Mouse (Mus musculus): ENCODE data around the gene Tbcd. TPM values are rescaled to one million over a fixed set of nuclear protein-coding genes. Genes with fewer than 3 reads are reported as not detected.
A peak's percentile ranks its signal among the peaks of the same experiment; 100 is the strongest.

Gene Tbcd
- total RNA-seq, 2 experiments from 2014 or later, result 25.7 to 28.3 TPM

DNA sequence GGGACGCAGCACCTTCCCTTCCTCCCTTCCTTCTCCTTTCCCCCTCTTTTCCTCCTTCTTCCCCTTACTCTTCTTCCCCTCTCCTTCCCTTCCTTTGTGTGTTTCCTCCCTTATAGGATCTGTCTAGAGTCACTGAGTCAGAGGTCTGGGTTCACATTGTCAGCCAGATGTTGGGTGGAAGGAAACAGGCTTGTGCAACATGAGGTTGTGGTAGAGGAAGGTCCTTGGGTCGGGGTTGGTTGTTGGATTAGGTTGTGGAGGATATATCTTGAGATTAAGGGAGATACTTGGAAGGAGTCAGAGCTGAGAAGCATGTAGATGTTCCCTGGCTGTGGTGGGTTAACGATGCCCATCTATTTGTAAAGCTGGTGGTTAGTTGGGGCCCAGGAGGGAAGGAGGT is 23.1 kb downstream of the Tbcd start:
- no peak for DNase-seq (ENCODE audit: low spot score in 2 of 2)

DNA sequence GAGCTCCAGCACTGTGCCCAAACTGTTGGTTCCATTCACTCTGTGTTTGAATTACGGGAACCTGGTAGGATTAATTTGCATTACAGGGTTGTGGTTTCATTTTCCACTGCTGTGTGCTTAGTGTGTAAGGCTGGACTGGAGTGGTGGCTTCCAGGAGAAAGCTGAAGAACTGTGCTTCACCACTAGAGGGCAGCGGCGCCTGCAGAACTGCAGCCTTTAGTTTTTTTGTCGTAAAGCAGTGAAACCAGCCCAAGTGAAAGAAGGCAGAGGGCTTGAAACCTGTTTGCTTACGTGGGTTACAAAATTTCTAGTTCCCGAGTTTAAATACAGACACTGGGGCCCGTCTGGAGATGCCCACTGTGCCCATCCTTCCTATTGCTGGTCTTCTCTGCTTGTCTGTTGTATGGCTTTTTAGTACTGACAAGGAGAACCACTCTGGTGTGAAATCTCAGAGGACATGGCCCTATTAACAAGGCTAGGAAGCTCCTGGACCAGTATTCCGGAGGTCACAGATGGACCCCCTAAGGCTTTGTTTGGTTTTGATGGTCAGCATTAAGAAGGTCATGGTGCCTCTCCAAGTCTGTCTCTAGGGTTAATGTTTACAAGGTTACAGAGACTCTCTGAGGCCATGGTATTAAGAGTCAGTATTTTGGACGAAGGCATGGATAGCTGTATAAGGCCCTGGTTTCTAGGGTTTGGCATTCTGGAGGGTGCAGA is 24.1 kb downstream of the Tbcd start:
- DNase-seq (ENCODE audit: low spot score in 2 of 2), result peak; percentile 64 to 78

DNA sequence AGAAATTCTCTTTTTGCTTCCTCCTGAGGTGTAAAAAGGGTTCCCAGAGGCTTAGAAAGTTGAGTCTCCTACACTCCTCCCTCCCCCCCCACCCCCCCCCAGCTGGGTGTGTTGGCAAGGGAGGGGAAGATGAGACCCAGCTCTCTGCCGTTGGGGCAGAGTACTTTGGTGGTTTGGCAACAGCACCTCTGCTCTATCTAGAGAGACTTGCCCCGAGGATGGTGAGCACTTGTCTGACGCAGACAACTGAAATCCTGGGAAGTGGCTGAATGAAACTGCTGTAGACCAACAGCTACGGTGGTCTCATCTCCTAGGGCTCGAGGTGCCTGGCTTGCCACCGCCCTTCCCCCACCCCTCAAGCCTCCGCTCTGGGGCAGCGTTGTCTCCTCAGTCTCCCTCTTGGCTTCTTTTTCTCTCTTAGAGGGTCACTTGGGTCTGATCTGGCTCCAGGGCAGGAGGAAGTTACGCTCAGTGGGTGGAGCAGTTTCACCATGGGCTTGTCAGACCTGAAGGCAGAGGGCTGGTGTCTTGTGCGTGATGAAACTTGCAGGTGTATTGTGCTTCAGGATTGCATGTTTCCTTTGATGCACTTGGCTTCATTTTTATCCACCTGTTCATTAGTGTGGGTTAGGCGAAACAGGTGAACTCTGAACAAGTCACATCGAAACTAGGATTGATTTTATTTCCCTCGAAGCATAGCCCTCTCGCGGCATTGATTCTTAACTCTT is 27.9 kb downstream of the Tbcd start:
- no peak for DNase-seq (ENCODE audit: low spot score in 2 of 2)

DNA sequence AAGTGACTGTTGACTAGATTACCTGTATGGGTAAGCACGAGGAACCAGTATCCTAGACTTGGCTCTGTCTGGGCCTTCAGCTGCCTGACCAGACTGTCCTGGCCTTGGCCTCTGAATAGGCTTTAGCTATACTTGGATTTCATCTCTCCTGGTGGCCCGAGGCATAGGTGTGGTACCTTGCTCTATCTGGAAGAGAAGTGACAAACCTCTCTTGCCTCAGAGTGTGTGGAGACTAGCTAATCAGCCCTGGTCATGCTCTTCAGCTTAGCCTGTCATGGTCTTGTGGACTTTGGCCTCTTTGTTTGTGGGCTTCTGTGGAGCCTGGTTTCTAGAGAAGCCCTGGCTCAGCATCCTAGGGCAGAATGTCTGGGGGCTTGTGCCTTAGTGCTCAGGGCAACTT is 29.4 kb downstream of the Tbcd start:
- no peak for DNase-seq (ENCODE audit: low spot score in 2 of 2)

DNA sequence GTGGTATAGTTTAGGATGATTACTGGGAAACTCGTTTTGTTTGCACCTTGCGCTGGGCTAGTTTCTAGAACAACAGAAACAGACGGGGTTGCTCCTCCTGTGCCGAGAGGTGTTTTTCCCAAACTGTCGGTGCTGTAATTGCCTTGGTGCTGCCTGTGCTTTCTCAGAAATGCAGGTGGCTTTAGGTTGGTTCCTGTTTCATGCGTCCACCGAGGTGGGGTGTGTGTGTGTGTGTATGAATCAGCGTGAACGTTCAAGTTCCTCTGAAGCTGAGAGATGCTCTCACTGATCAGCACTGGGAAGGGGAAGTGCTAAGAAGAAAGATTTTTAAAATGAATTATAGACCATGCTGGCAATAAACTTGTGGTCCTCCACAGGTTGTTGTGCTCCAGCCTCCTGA is 34.1 kb downstream of the Tbcd start:
- no peak for DNase-seq (ENCODE audit: low spot score in 2 of 2)

DNA sequence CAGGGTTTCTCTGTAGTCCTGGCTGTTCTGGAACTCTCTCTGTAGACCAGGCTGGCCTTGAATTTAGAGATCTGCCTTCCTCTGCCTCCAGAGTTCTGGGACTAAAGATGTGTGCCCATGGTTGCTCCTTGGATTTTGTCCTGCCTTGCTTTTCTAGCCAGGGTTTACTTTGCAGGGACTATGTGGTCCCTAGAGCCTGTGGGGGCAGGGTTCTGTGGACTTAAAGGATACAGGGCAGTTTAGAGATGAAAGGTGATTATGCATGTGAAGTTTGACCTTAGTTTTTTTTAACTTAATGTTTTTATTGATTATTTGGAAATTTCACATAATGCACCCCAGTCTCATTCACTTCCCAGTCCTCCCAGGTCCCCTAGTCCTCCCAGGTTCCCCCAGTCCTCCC is 38.9 kb downstream of the Tbcd start:
- DNase-seq (ENCODE audit: low spot score in 2 of 2), result no peak

DNA sequence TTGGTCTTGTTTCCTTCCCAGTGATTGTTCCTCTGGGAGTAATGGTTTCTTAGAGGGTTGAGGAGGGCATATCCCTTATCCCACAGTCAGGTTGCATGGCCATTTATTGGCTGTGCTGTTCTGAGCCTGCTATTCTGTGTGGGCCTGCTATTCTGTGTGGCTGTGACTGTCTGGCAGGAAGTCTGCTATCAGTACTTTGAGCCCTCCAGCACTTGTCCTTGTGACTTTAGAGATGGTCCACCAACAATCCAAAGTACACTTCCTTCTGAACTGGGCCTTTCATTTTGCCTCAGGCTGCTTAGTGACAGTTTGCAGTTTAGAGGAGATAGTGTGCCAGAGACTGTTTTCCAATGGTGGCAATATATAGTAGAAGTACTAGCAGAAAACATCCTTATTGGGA is 48.8 kb downstream of the Tbcd start:
- no peak for DNase-seq (ENCODE audit: low spot score in 2 of 2)

DNA sequence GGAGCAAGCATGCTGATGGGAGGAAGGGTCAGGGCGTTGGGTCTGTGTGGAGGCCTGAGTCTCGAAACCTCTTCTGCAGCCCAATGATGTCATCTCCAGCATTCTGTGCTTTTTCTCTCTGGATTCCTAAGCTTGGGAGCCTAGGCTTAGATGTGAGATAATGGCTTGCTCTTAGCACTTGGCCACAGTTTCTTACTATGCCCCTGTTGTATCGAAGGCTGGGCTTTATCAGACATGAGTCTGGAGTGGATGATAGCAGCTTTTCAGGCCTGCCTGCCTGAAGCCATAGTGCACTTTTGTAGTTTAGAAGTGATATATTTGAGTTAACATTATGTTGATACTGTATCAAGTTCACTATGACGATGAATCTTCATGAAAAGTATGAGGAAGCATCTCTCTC is 49.8 kb downstream of the Tbcd start:
- no peak for DNase-seq (ENCODE audit: low spot score in 2 of 2)

DNA sequence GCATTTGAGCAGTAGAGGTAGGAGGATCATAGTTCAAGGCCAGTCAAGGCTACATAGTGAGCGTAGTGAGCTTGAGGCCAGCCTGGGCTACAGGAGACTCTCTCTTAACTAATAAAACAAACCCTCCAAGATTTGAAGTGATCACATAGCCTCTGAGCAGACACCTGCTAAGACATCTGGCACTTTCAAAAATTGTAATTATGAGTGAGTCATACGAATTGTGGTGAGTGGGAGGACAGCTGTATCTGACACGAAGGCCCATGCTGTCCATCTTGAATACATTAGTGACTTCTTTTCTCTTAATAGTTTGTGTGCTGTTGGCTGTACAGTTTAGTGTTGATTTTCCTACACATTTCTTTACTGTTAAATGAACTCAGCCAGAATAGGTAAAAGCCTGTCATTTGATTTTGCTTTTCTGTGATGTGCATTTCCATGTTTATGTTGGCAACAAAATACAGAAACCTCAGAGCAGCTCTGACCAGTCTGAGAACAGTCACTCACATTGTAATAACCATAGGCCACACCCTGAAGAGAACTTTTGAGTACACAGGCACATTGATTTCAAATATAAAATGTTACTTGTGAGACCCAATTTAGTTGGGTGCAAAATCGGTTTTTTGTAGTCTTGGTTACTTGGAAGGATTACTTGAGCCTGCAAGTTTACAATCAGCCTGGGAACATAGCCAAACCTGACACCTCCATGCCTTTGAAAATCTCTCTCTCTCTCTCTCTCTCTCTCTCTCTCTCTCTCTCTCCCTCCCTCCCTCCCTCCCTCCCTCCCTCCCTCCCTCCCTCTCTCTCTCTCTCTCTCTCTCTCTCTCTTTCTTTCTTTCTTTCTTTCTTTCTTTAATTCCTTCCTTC is 50.5 kb downstream of the Tbcd start:
- DNase-seq (ENCODE audit: low spot score in 2 of 2), result no peak

DNA sequence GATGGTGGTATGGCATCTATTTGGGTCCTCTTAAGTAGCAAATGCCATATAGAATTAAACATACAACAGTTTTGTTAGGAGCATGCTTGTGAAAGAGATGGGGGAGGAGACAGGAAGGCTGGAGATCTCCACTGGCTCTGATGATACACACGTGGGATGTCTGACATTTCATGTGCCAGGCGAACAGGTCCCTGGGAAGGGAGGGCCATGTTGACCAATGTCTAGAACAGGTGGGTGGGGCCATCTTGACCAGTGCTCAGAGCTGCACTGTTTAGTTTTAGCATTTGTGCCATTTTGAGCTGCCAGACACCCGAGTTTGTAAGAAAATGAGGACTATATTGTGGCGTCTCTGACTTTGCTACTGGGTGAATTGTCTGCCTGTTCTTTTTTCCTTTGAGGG is 56.7 kb downstream of the Tbcd start:
- DNase-seq (ENCODE audit: low spot score in 2 of 2), result no peak

DNA sequence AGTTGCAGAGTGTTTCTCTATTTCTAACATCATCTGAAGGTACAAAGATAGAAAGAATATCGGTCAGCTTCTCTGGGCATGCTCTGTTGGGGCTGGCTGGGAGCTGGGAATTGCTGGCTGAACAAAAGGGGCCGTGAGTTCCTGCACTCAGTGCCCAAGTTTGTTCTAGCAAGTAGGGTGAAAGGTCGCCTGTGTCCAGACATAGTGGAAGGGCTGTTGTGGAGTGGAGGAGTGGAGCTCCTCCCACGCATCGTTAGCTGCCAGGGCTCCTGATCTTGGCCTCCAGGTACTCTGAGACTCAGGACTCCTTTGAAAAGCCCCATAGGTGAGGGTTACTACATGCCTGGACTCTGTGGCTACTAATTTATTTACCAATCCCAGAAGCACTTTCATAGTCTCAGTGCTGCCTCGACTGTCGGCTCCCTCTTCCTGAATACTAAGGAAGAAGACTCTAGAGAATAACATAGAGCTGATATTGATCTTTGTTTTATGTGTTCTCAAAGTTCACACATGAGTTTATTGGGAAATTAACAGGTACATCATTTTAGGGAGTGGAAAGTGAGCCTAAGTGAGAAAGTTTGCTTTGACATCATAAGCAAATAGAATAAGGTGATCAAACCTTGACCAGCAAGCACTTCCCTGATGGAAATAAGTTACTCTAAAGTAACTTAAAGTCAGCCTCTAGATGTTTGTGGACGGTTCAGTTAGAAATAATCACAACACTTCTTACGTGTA is 58.9 kb downstream of the Tbcd start:
- DNase-seq (ENCODE audit: low spot score in 2 of 2), result no peak

DNA sequence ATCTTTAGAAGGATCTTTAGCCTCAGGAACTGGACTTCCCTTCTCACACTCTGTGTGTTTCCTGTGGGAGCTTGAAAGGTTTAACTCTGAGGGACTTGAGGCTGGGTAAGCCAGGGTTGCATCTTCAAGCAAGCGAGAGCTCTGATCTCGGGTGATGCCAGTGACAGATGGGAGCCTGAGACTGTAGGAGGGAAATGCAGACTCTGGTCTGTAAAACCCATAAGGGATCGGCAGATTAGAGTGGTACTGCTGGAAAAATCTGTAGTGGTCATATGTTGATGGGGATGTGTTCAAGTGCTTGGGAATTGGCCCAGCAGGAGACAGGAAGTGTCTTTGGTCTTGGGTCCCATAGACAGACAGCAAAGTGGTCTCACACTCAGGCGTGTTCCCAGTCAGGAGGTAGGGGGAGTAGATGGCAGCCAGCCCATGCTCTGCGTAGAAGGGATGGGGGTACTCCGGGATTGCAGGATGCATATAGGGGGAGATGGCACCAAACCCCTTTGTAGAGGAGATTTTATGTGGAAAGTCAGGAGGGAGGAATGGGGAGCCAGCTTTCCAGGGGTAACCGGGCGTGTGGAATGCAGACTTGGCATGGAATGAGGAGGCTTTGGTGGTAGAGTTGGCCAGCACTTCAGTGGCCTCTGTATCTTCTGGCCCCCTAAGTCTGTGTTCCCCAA is 61.3 kb downstream of the Tbcd start:
- DNase-seq (ENCODE audit: low spot score in 2 of 2), result no peak

DNA sequence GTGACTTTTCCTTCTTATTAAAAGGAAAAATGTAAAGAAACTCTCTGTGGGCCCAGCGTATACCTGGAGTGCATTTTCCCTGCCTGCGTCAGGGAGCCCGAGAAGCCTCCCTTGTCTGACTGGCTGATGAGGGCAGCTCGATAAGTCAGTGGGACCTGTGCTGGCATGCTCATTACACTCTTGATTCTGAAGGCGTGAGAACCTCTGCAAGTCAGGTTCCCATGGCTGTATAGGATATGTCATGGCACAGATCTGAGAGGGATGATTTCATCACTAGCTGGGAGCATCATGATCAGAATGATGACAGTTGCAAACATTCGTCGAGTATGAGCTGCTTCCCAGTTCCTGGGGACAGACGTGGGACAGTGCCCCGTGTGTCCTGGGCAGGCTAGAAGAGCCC is 64.2 kb downstream of the Tbcd start:
- DNase-seq (ENCODE audit: low spot score in 2 of 2), result no peak

DNA sequence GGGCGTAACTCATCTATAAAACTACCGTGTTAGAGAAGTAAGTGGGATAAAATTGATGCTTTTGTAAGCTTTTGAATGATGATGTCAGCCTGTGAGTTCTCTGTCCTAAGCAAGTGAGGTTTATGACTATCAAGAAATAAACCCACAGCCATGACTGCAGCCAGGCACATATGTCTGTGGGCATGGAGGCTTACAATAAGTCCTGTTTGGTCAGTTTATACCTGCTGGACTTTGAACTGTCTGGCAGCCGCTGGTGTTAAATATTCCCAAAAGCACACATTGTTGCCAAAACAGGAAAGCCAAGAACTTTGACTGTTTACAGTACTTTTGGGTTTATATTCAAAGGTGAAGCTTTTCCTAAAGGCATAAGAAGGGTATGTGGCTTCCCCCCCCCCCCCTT is 65.2 kb downstream of the Tbcd start:
- no peak for DNase-seq (ENCODE audit: low spot score in 2 of 2)

DNA sequence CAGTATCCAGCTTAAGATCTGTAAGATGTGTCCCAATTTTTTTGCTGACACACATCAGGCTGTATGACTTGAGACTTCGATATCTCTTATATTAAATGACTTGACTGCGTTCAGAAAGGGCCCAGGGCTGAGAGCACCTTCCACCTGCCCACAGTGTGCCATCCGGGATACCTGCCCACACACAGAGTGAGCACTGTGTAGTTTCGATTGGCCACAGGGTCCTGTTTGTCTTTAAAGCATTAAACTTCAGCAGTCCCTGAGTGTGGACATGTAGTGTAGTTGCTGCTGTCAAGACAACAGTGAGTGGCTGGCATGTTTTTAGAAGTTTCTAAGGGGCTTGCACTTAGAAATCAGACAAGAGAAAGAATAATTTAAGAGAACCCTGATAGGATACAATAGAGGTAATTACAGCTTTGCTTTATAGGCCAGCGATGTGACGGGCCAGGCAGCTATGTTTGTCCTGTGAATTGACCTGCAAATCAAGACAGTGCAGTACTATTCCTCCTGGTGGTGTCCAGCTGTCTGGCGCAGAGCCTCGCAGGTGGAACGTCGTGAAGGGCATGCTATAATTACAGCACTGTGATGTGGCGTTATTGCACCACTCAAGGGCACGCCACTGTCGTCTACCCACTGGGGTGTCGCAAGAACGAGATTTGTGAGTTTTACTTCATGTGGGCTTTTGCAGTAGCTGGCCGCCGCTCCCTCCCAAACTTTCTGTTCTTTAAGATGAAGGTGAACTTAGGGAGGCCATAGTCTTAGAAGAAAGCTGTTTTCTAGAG is 66.1 kb downstream of the Tbcd start:
- no peak for DNase-seq (ENCODE audit: low spot score in 2 of 2)

DNA sequence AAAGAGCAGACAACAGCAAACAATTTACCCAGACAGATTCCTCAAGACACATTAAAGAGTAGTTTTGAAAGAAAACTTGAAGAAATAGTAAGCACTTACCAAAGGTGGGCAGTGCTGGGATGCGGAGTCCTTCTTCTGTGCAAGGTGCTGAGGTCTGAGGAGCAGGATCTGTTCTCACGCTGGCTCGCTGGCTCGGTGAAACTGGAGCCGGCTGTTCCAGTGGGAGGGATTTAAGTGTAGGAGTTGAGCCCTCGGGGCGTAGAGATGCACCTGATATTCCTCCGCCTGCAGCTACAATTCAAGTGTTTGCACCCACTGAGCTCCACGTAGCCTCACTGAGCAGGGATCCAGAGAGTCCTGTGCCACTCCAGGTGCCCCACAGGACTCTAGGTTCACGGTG is 67.4 kb downstream of the Tbcd start, which contains the start of gene Zfp750:
Gene Zfp750, minus strand, starts transcription at position 203 of the 400 bp plus-strand sequence.
- no peak for DNase-seq (ENCODE audit: low spot score in 2 of 2)

DNA sequence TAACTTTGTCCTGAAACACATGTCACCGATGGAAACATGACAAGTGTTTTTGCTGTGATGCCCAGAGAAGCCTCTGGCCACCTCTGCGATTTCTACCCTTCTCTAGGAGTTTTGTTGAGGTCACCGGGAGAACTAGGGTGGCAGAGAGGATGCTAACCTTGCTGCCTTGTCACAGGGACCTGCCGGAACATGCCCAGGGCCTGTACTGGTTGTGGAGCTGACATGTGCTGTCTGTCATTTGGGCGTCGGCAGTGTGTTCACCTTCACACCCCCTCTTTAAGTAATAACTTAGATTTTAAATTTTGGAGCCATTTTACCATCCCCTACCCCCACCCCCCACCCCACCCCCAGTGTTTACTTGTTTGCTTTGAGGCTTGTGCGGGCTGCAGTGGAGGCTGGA is 68.0 kb downstream of the Tbcd start:
- no peak for DNase-seq (ENCODE audit: low spot score in 2 of 2)

DNA sequence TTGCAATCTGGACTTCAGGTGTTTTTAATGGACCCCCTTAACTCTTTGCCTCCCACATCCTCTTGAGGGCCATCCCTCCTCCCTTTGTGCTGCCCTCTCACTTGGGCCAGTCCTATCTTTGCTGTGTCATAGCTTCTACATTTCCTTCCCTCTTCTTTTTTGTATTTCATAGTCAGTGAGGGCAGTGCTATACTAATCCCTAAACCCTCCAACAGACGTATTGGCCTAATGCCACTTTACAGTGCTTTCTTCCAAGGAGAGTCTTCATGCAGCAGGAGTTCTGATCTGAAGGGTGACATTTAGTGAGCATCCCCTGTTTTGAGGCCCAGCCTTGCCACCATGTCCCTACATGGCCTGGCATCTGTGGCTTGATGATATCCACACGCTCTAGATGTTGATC is 69.0 kb downstream of the Tbcd start:
- DNase-seq (ENCODE audit: low spot score in 2 of 2), result no peak

DNA sequence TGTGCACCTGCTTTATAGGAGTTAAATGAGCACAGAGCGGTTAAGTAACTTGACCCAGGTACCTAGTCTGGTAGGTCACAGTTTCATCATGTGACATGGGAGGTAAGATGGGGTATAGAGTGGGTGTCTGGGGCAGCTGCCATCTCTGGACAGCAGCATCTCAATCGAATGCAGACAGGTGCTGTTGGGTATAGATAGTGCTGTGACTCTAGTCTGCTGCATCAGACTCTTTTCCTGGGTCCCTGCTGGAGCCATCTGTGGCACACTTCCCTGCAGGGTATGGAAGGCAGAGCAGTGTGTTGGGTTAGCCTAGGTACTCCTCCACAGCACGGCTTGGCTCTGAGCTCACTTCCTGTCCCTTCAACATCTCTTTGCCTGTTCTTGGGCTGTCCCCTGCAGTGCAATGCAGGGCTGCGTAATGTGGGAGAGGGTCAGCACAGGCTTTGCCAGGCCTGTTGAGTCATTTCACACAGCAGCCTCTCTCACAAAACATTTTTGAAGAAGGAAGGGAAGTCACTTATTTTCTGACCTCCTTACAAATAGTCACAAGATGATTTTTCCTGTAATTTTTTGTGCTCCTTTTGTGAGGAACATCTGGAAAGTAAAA is 70.5 kb downstream of the Tbcd start:
- DNase-seq (ENCODE audit: low spot score in 2 of 2), result no peak

DNA sequence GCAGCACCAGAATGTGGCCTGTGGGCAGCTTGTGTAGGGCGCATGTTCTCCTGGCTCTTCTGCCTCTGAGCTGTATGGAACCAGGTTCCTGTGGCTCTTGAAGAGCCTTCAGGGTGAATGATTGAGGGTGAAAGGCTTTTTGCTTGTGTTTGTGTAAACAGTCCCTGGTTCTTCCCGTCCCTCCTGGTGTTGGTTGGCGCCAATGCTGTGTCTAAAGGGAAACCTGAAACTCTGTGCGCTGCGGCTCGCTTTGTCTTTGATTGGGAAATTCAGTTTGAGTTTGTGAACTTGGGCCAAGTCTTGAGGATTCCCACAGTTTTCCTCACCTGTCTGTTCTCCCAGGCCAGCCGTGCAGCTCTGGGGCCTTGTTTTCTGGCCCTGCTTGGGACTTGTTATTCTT is 72.4 kb downstream of the Tbcd start:
- DNase-seq (ENCODE audit: low spot score in 2 of 2), result no peak

Measured in gastrocnemius, postnatal 4 days (tissue).